Comparison of ENCODE assay signal across 7 mouse cellular contexts in genomic region chr12:73534591-73534990, GRCm38 (mm10). TPM values are rescaled to one million over a fixed set of nuclear protein-coding genes. Genes with fewer than 3 reads are reported as not detected.
DNase-seq lines count a peak whose midpoint lies in the region; ATAC-seq and TF ChIP-seq lines count a peak whose summit lies in the region.

No protein-coding gene starts in this region.

- H3K27ac ChIP-seq in midbrain, embryonic 11.5 days (ENCODE audit: low read depth, low read length): no peak overlapping the region
- no peak overlapping the region for H3K27ac ChIP-seq in midbrain, embryonic 13.5 days
- H3K27ac ChIP-seq in hindbrain, postnatal 0 days: no peak overlapping the region
- no peak overlapping the region for H3K27ac ChIP-seq in limb, embryonic 14.5 days (replicated peaks; ENCODE audit: low read depth, low read length)

- TF ChIP-seq CTCF in hindbrain, postnatal 0 days (IDR thresholded peaks at IDR 0.05; ENCODE audit: low read depth): peak; percentile 76

- WGBS in midbrain, embryonic 11.5 days: 13% methylated on average over 9 of the region's 9 CpGs
- WGBS in midbrain, embryonic 13.5 days: 14% methylated on average over 9 of the region's 9 CpGs
- WGBS in hindbrain, postnatal 0 days: 12% methylated on average over 9 of the region's 9 CpGs
- WGBS in limb, embryonic 14.5 days: 13% methylated on average over 9 of the region's 9 CpGs

- no peak for TF ChIP-seq POLR2A in limb, embryonic 14.5 days (IDR thresholded peaks at IDR 0.05; ENCODE audit: borderline replicate concordance, extremely low read depth, insufficient read depth, insufficient read length)

- ATAC-seq in midbrain, embryonic 11.5 days (ENCODE audit: low FRiP score): no peak
- ATAC-seq in midbrain, embryonic 13.5 days: no peak
- no peak for ATAC-seq in hindbrain, postnatal 0 days
- no peak for ATAC-seq in limb, embryonic 14.5 days (ENCODE audit: low FRiP score, low read depth)

- H3K4me2 ChIP-seq in midbrain, embryonic 11.5 days: no peak overlapping the region
- no peak overlapping the region for H3K4me2 ChIP-seq in midbrain, embryonic 13.5 days (replicated peaks)
- no peak overlapping the region for H3K4me2 ChIP-seq in hindbrain, postnatal 0 days (ENCODE audit: low read depth, low read length)
- no peak overlapping the region for H3K4me2 ChIP-seq in limb, embryonic 14.5 days (replicated peaks; ENCODE audit: low read depth, low read length, severe bottlenecking)

- no peaks in the 10 kb centered on the region for H3K4me1 ChIP-seq in midbrain, embryonic 11.5 days (ENCODE audit: control insufficient read depth, insufficient read depth, low read length)
- no peaks in the 10 kb centered on the region for H3K4me1 ChIP-seq in midbrain, embryonic 13.5 days (replicated peaks)
- H3K4me1 ChIP-seq in hindbrain, postnatal 0 days (ENCODE audit: insufficient read depth, low read length): no peaks in the 10 kb centered on the region
- H3K4me1 ChIP-seq in limb, embryonic 14.5 days (ENCODE audit: control insufficient read depth, insufficient read depth, low read length): peaks cover 11% of the 10 kb centered on the region; the same call in 1 of the 2 replicates

- DNase-seq in midbrain, embryonic 11.5 days (ENCODE audit: low spot score, missing footprints): peak; percentile 97
- DNase-seq in NIH3T3 (ENCODE audit: low read depth): peak; percentile 89
- DNase-seq in cerebellum, adult 9-10 months: peak; percentile 53
- peak; percentile 78 for DNase-seq in hindbrain, postnatal 0 days (ENCODE audit: low spot score)
- DNase-seq in limb, embryonic 14.5 days (ENCODE audit: low spot score): peak; percentile 80
- peak; percentile 73 to 78 for DNase-seq in right cerebral cortex, adult 2 months (ENCODE audit: low spot score in 2 of 2)

- no peaks in the 10 kb centered on the region for H3K9me3 ChIP-seq in midbrain, embryonic 11.5 days (ENCODE audit: control insufficient read depth, low read length)
- H3K9me3 ChIP-seq in midbrain, embryonic 13.5 days: no peaks in the 10 kb centered on the region
- H3K9me3 ChIP-seq in hindbrain, postnatal 0 days (ENCODE audit: low read length): no peaks in the 10 kb centered on the region
- H3K9me3 ChIP-seq in limb, embryonic 14.5 days (ENCODE audit: control insufficient read depth, low read length): no peaks in the 10 kb centered on the region

- no peaks in the 10 kb centered on the region for H3K36me3 ChIP-seq in midbrain, embryonic 11.5 days (ENCODE audit: control insufficient read depth, insufficient read depth, low read length)
- H3K36me3 ChIP-seq in midbrain, embryonic 13.5 days: no peaks in the 10 kb centered on the region
- H3K36me3 ChIP-seq in hindbrain, postnatal 0 days (ENCODE audit: insufficient read depth, low read length): no peaks in the 10 kb centered on the region
- no peaks in the 10 kb centered on the region for H3K36me3 ChIP-seq in limb, embryonic 14.5 days (ENCODE audit: control insufficient read depth, insufficient read depth, low read length)

- no peak overlapping the region for H3K9ac ChIP-seq in midbrain, embryonic 11.5 days (ENCODE audit: low read length)
- no peak overlapping the region for H3K9ac ChIP-seq in midbrain, embryonic 13.5 days (replicated peaks)
- H3K9ac ChIP-seq in hindbrain, postnatal 0 days (replicated peaks; ENCODE audit: low read length): no peak overlapping the region
- H3K9ac ChIP-seq in limb, embryonic 14.5 days (ENCODE audit: low read depth, low read length, severe bottlenecking): no peak overlapping the region

- H3K4me3 ChIP-seq in midbrain, embryonic 11.5 days (ENCODE audit: low read depth, low read length): no peak overlapping the region
- H3K4me3 ChIP-seq in midbrain, embryonic 13.5 days (replicated peaks): no peak overlapping the region
- H3K4me3 ChIP-seq in hindbrain, postnatal 0 days (ENCODE audit: low read length): no peak overlapping the region
- no peak overlapping the region for H3K4me3 ChIP-seq in limb, embryonic 14.5 days (replicated peaks; ENCODE audit: low read length)

- H3K27me3 ChIP-seq in midbrain, embryonic 11.5 days (ENCODE audit: control insufficient read depth, insufficient read depth, low read length): no peaks in the 10 kb centered on the region
- no peaks in the 10 kb centered on the region for H3K27me3 ChIP-seq in midbrain, embryonic 13.5 days
- H3K27me3 ChIP-seq in hindbrain, postnatal 0 days (ENCODE audit: insufficient read depth, low read length): no peaks in the 10 kb centered on the region
- H3K27me3 ChIP-seq in limb, embryonic 14.5 days (ENCODE audit: control insufficient read depth, insufficient read depth, low read length): peaks cover 5% of the 10 kb centered on the region; the same call in 1 of the 2 replicates

RNA-seq across cellular contexts. Expression of gene Tmem30b, which starts 11.6 kb away (rescaled TPM):
- 0.92 and 1.8 TPM in 2 replicates for polyA plus RNA-seq in midbrain, embryonic 11.5 days (2014; fragmentation: Nextera tagmentation; extraction: Ambion mirVana)
- 0.05 and 0.26 TPM in 2 replicates for polyA plus RNA-seq in midbrain, embryonic 13.5 days (2015; fragmentation: Nextera tagmentation; extraction: Ambion mirVana)
- total RNA-seq in hindbrain, postnatal 0 days (2014; rRNA removed): 0.25 and 0.42 TPM in 2 replicates
- polyA plus RNA-seq in hindbrain, postnatal 0 days (2015; fragmentation: Nextera tagmentation; extraction: Ambion mirVana): 0.33 and 0.47 TPM in 2 replicates
- 13.8 and 19.8 TPM in 2 replicates for polyA plus RNA-seq in limb, embryonic 14.5 days (2012; rRNA removed)
- polyA plus RNA-seq in limb, embryonic 14.5 days (2014; fragmentation: Nextera tagmentation; extraction: Ambion mirVana): 16.9 and 17.0 TPM in 2 replicates

RNA-seq across cellular contexts. Expression of gene Prkch, which starts 50.0 kb away (rescaled TPM):
- polyA plus RNA-seq in midbrain, embryonic 11.5 days (2014; fragmentation: Nextera tagmentation; extraction: Ambion mirVana): 6.1 and 6.6 TPM in 2 replicates
- 3.9 and 5.5 TPM in 2 replicates for polyA plus RNA-seq in midbrain, embryonic 13.5 days (2015; fragmentation: Nextera tagmentation; extraction: Ambion mirVana)
- total RNA-seq in hindbrain, postnatal 0 days (2014; rRNA removed): 10.9 and 16.1 TPM in 2 replicates
- 5.4 and 6.1 TPM in 2 replicates for polyA plus RNA-seq in hindbrain, postnatal 0 days (2015; fragmentation: Nextera tagmentation; extraction: Ambion mirVana)
- 7.6 and 9.3 TPM in 2 replicates for polyA plus RNA-seq in limb, embryonic 14.5 days (2012; rRNA removed)
- polyA plus RNA-seq in limb, embryonic 14.5 days (2014; fragmentation: Nextera tagmentation; extraction: Ambion mirVana): 17.2 and 17.9 TPM in 2 replicates
